Comparison of ENCODE assay signal across 9 mouse cellular contexts in the genomic region with DNA sequence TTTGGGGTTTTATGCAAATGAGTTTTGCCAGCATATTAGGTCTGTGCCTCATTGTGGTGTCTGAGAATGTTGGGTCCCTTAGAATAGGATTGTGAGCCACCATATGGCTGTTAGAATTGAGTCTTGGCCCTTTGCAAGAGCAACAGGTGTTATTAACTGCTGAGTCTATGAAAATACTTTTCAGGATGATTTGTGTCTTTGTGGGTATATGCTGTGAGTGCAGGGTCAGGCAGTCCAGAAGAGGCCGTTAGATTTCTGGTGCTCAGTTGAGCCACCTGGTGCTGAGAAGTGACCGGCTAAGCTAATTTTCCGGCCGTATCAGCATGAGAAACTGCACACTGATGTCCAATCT. TPM values are rescaled to one million over a fixed set of nuclear protein-coding genes. Genes with fewer than 3 reads are reported as not detected.
A peak's percentile ranks its signal among the peaks of the same experiment; 100 is the strongest.
DNase-seq lines count a peak whose midpoint lies in the region; ATAC-seq and TF ChIP-seq lines count a peak whose summit lies in the region.
"Had no signal": no experiment of that assay in that cellular context is flagged by ENCODE, and none has a peak within 500 bp of the region (broad histone marks: within the 10 kb centered on the region; RNA-seq: fewer than 3 reads in every experiment).

No protein-coding gene starts in this region.

- ATAC-seq in hindbrain, embryonic 13.5 days (ENCODE audit: low FRiP score) = peak; percentile 24
- ATAC-seq in midbrain, embryonic 11.5 days (ENCODE audit: low FRiP score) = peak; percentile 30

- peaks cover 26% of the 10 kb centered on the region for H3K4me1 ChIP-seq in heart, embryonic 10.5 days
- H3K4me1 ChIP-seq in bone marrow, adult 2 months (ENCODE audit: control insufficient read depth, insufficient read depth, low read length) = peaks cover 4% of the 10 kb centered on the region
- H3K4me1 ChIP-seq in hindbrain, embryonic 13.5 days (replicated peaks) = peaks cover 32% of the 10 kb centered on the region
- peaks cover 18% of the 10 kb centered on the region for H3K4me1 ChIP-seq in midbrain, embryonic 11.5 days (ENCODE audit: control insufficient read depth, insufficient read depth, low read length)

- TF ChIP-seq CTCF in bone marrow, adult 2 months (IDR thresholded peaks at IDR 0.05; ENCODE audit: control insufficient read depth, insufficient read depth, low read length) = no peak

- TF ChIP-seq POLR2A in bone marrow, adult 2 months (IDR thresholded peaks at IDR 0.05; ENCODE audit: borderline replicate concordance, control insufficient read depth, low read depth, low read length) = no peak

- WGBS in heart, embryonic 10.5 days = 18% methylated on average over 4 of the region's 4 CpGs
- WGBS in bone marrow, adult 2 months = 2% methylated on average over 4 of the region's 4 CpGs
- WGBS in hindbrain, embryonic 13.5 days = 4% methylated on average over 4 of the region's 4 CpGs
- WGBS in midbrain, embryonic 11.5 days = 5% methylated on average over 4 of the region's 4 CpGs

- H3K4me2 ChIP-seq in hindbrain, embryonic 13.5 days = peak overlapping the region; percentile 86
- peak overlapping the region; percentile 90 for H3K4me2 ChIP-seq in midbrain, embryonic 11.5 days

- peaks cover 41% of the 10 kb centered on the region for H3K36me3 ChIP-seq in heart, embryonic 10.5 days
- peaks cover 40% of the 10 kb centered on the region for H3K36me3 ChIP-seq in hindbrain, embryonic 13.5 days
- H3K36me3 ChIP-seq in midbrain, embryonic 11.5 days (ENCODE audit: control insufficient read depth, insufficient read depth, low read length) = peaks cover 31% of the 10 kb centered on the region

- H3K27me3 ChIP-seq in heart, embryonic 10.5 days (ENCODE audit: insufficient read depth, poor library complexity, severe bottlenecking) = no peaks in the 10 kb centered on the region
- no peaks in the 10 kb centered on the region for H3K27me3 ChIP-seq in hindbrain, embryonic 13.5 days
- no peaks in the 10 kb centered on the region for H3K27me3 ChIP-seq in midbrain, embryonic 11.5 days (ENCODE audit: control insufficient read depth, insufficient read depth, low read length)

- peak overlapping the region; percentile 72; the same call in 1 of the 2 replicates for H3K4me3 ChIP-seq in heart, embryonic 10.5 days
- no peak overlapping the region for H3K4me3 ChIP-seq in bone marrow, adult 2 months (replicated peaks; ENCODE audit: control insufficient read depth, low read depth, low read length)
- peak overlapping the region; percentile 60 for H3K4me3 ChIP-seq in hindbrain, embryonic 13.5 days
- peak overlapping the region; percentile 74; the same call in 1 of the 2 replicates for H3K4me3 ChIP-seq in midbrain, embryonic 11.5 days (ENCODE audit: low read depth, low read length)

- no peak overlapping the region for H3K27ac ChIP-seq in heart, embryonic 10.5 days
- H3K27ac ChIP-seq in bone marrow, adult 2 months (ENCODE audit: control insufficient read depth, insufficient read depth, low read depth, low read length, poor library complexity) = peak overlapping the region; percentile 9; the same call in 1 of the 2 replicates
- no peak overlapping the region for H3K27ac ChIP-seq in hindbrain, embryonic 13.5 days
- H3K27ac ChIP-seq in midbrain, embryonic 11.5 days (ENCODE audit: low read depth, low read length) = peak overlapping the region; percentile 16; the same call in 1 of the 2 replicates

- peak overlapping the region; percentile 29 for H3K9ac ChIP-seq in hindbrain, embryonic 13.5 days
- H3K9ac ChIP-seq in midbrain, embryonic 11.5 days (ENCODE audit: low read length) = no peak overlapping the region

- no peaks in the 10 kb centered on the region for H3K9me3 ChIP-seq in heart, embryonic 10.5 days
- H3K9me3 ChIP-seq in hindbrain, embryonic 13.5 days = no peaks in the 10 kb centered on the region
- H3K9me3 ChIP-seq in midbrain, embryonic 11.5 days (ENCODE audit: control insufficient read depth, low read length) = no peaks in the 10 kb centered on the region
- H3K9me3 ChIP-seq: G1E had no signal

- no peak for DNase-seq in heart, embryonic 10.5 days (ENCODE audit: low spot score)
- no peak for DNase-seq in heart, adult 18-20 months
- DNase-seq in midbrain, embryonic 11.5 days (ENCODE audit: low spot score, missing footprints) = peak; percentile 88
- no peak for DNase-seq in cerebellum, postnatal 10 days
- DNase-seq in thymus, adult 18-20 months = no peak
- DNase-seq in lung, postnatal 4 days = no peak

RNA-seq across cellular contexts. Expression of a gene that starts 5.4 kb away (rescaled TPM):
- 536 and 638 TPM in 2 replicates for polyA plus RNA-seq in heart, embryonic 10.5 days (2016; fragmentation: Nextera tagmentation; extraction: Ambion mirVana)
- total RNA-seq in heart, adult 18-20 months (2021) = 100 to 1,000 TPM; 310 to 313 TPM
- polyA plus RNA-seq in bone marrow, adult 2 months (2011; ENCODE audit: insufficient read depth, insufficient read length, low replicate concordance, missing spikeins) = 844 and 1,026 TPM in 2 replicates
- polyA plus RNA-seq in hindbrain, embryonic 13.5 days (2015; fragmentation: Nextera tagmentation; extraction: Ambion mirVana) = 481 and 484 TPM in 2 replicates
- 871 and 903 TPM in 2 replicates for polyA plus RNA-seq in midbrain, embryonic 11.5 days (2014; fragmentation: Nextera tagmentation; extraction: Ambion mirVana)

RNA-seq across cellular contexts. Expression of a gene that starts 37.0 kb away (rescaled TPM):
- polyA plus RNA-seq in heart, embryonic 10.5 days (2016; fragmentation: Nextera tagmentation; extraction: Ambion mirVana) = 0.14 and 0.15 TPM in 2 replicates
- total RNA-seq in heart, adult 18-20 months (2021) = not detected
- 0.56 TPM in 1 of 2 replicates, not detected in the other for polyA plus RNA-seq in bone marrow, adult 2 months (2011; ENCODE audit: insufficient read depth, insufficient read length, low replicate concordance, missing spikeins)
- 1.2 and 1.6 TPM in 2 replicates for polyA plus RNA-seq in hindbrain, embryonic 13.5 days (2015; fragmentation: Nextera tagmentation; extraction: Ambion mirVana)
- 0.21 and 0.25 TPM in 2 replicates for polyA plus RNA-seq in midbrain, embryonic 11.5 days (2014; fragmentation: Nextera tagmentation; extraction: Ambion mirVana)
- polyA plus RNA-seq: G1E had no signal

Comparison
In these comparisons a context has a peak if more than half of its experiments do, and no peak if none do; other contexts are left out.
1. H3K27ac ChIP-seq: peak in bone marrow, adult 2 months (single experiment) and midbrain, embryonic 11.5 days (single experiment); none in heart, embryonic 10.5 days (single experiment) and hindbrain, embryonic 13.5 days (single experiment).